8 mouse cellular contexts compared by ENCODE assay signal in the genomic region with DNA sequence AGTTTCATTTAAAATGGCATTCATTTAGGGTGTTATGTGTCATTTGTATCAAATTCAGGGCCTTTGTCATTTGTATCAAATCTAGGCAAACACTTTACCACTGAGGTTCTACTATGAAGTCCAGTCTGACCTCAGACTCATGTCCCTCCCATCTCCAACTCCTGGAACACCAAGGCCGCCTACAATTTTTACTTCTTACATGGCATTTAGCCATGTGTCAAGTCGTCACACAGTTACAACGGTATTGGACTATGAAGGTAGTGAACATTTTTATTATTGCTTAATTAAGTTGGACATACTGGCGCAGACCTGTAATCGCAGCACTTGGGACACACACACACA. TPM values are rescaled to one million over a fixed set of nuclear protein-coding genes. Genes with fewer than 3 reads are reported as not detected.
A peak's percentile ranks its signal among the peaks of the same experiment; 100 is the strongest.
DNase-seq lines count a peak whose midpoint lies in the region; ATAC-seq and TF ChIP-seq lines count a peak whose summit lies in the region.

No protein-coding gene starts in this region.

- peak overlapping the region; percentile 80 for H3K9ac ChIP-seq in heart, embryonic 15.5 days

- peaks cover 11% of the 10 kb centered on the region for H3K4me1 ChIP-seq in heart, embryonic 15.5 days (replicated peaks)
- peaks cover 20% of the 10 kb centered on the region for H3K4me1 ChIP-seq in G1E (ENCODE audit: insufficient read depth, low read depth, low read length)

- no peaks in the 10 kb centered on the region for H3K36me3 ChIP-seq in heart, embryonic 15.5 days
- H3K36me3 ChIP-seq in G1E (replicated peaks) (no peaks in the 10 kb centered on the region), macrophage (ENCODE audit: inconsistent target) (no peaks in the 10 kb centered on the region)

- peak overlapping the region; percentile 71 for H3K4me2 ChIP-seq in heart, embryonic 15.5 days

- TF ChIP-seq CTCF in G1E (IDR thresholded peaks at IDR 0.05; ENCODE audit: low read depth, low read length) = no peak

- ATAC-seq in heart, embryonic 15.5 days (replicated peaks; ENCODE audit: insufficient number of reproducible peaks, insufficient read depth, low FRiP score, low read depth) = no peak
- ATAC-seq in G1E (ENCODE audit: extremely low read depth, insufficient number of reproducible peaks, low FRiP score, poor library complexity, severe bottlenecking) = no peak
- ATAC-seq in granulocyte monocyte progenitor cell, adult 5-6 weeks (replicated peaks; ENCODE audit: poor library complexity, severe bottlenecking) = peak; percentile 6; the same call in 1 of the 2 replicates

- peak overlapping the region; percentile 73 for H3K4me3 ChIP-seq in heart, embryonic 15.5 days
- H3K4me3 ChIP-seq in G1E (ENCODE audit: low read depth, low read length) (peak overlapping the region; percentile 74), macrophage (ENCODE audit: inconsistent target) (peak overlapping the region; percentile 52)

- WGBS in heart, embryonic 15.5 days = 36% methylated on average over 5 of the region's 5 CpGs
- 37% methylated on average over 5 of the region's 5 CpGs for WGBS in macrophage (ENCODE audit: missing documents)

- H3K27me3 ChIP-seq in heart, embryonic 15.5 days = no peaks in the 10 kb centered on the region
- peaks cover 17% of the 10 kb centered on the region for H3K27me3 ChIP-seq in G1E (ENCODE audit: insufficient read depth, low read length)

- H3K79me2 ChIP-seq in macrophage (ENCODE audit: inconsistent target) = no peaks in the 10 kb centered on the region

- peak overlapping the region; percentile 100 for H3K27ac ChIP-seq in heart, embryonic 15.5 days
- H3K27ac ChIP-seq in macrophage = peak overlapping the region; percentile 88

- H3K9me3 ChIP-seq in heart, embryonic 15.5 days (replicated peaks) = no peaks in the 10 kb centered on the region
- H3K9me3 ChIP-seq in G1E (replicated peaks) = no peaks in the 10 kb centered on the region

- DNase-seq in heart, postnatal 4 days = no peak
- DNase-seq in G1E (ENCODE audit: low spot score) (no peak), MN1 (ENCODE audit: low spot score) (no peak)
- no peak for DNase-seq in gastrocnemius, adult 8-10 months (ENCODE audit: low spot score in 2 of 2)
- no peak for DNase-seq in layer of hippocampus, adult 18-20 months (ENCODE audit: low spot score in 2 of 2)

RNA-seq across cellular contexts. Expression of gene Stard10, which starts 6.9 kb away (rescaled TPM):
- polyA plus RNA-seq in heart, embryonic 15.5 days (2015; fragmentation: Nextera tagmentation; extraction: Ambion mirVana) = 25.0 and 32.9 TPM in 2 replicates
- 10 to 100 TPM; 45.6 to 53.6 TPM for total RNA-seq in heart, postnatal 4 days (2021)
- total RNA-seq in G1E (2014; fragmentation: Nextera tagmentation) = not detected in 2 replicates
- not detected in 2 replicates for total RNA-seq in G1E (2017)
- polyA plus RNA-seq in G1E (2012) = 0.05 and 0.25 TPM in 2 replicates
- 18.5 and 36.0 TPM in 2 replicates for total RNA-seq in granulocyte monocyte progenitor cell, adult 5-6 weeks (2014; fragmentation: Nextera tagmentation)
- 11.8 and 30.5 TPM in 2 replicates for total RNA-seq in granulocyte monocyte progenitor cell, adult 5-6 weeks (2017)
- total RNA-seq in macrophage (2018; cell fraction: chromatin; rRNA removed) = 1 to 10 TPM in 2 of 26 experiments, not detected in 24; 1.1 to 5.2 TPM
- total RNA-seq in macrophage (2018; cell fraction: cytosol; rRNA removed) = 1 to 10 TPM in 6 of 26 experiments, under 1 TPM in 19, not detected in 1; 0.20 to 1.4 (median 0.77) TPM
- 10 to 100 TPM in 1 of 26 experiments, 1 to 10 TPM in 5, under 1 TPM in 3, not detected in 17; 0.81 to 16.4 (median 1.1) TPM for total RNA-seq in macrophage (2018; cell fraction: nucleus; rRNA removed)
- polyA plus RNA-seq in macrophage (2018) = 0.68 to 0.99 TPM (median 0.88 TPM) in 3 replicates
- 10 to 100 TPM; 34.9 to 48.5 (median 43.7) TPM for total RNA-seq in gastrocnemius, adult 8-10 months (2022)
- 10 to 100 TPM; 26.2 to 29.7 TPM for total RNA-seq in layer of hippocampus, adult 18-20 months (2021)

RNA-seq across cellular contexts. Expression of gene Atg16l2, which starts 7.9 kb away (rescaled TPM):
- 28.1 and 30.5 TPM in 2 replicates for polyA plus RNA-seq in heart, embryonic 15.5 days (2015; fragmentation: Nextera tagmentation; extraction: Ambion mirVana)
- 10 to 100 TPM; 13.0 to 16.0 TPM for total RNA-seq in heart, postnatal 4 days (2021)
- 0.38 and 0.53 TPM in 2 replicates for total RNA-seq in G1E (2014; fragmentation: Nextera tagmentation)
- total RNA-seq in G1E (2017) = 1.9 and 4.6 TPM in 2 replicates
- polyA plus RNA-seq in G1E (2012) = 1.5 and 3.2 TPM in 2 replicates
- total RNA-seq in granulocyte monocyte progenitor cell, adult 5-6 weeks (2014; fragmentation: Nextera tagmentation) = 26.8 and 43.6 TPM in 2 replicates
- total RNA-seq in granulocyte monocyte progenitor cell, adult 5-6 weeks (2017) = 6.6 and 12.2 TPM in 2 replicates
- 100 to 1,000 TPM in 11 of 26 experiments, 10 to 100 TPM in 15; 38.9 to 249 (median 85.4) TPM for total RNA-seq in macrophage (2018; cell fraction: chromatin; rRNA removed)
- total RNA-seq in macrophage (2018; cell fraction: cytosol; rRNA removed) = 1 to 10 TPM; 2.0 to 9.2 (median 5.0) TPM
- 100 to 1,000 TPM in 1 of 26 experiments, 10 to 100 TPM in 25; 13.5 to 103 (median 42.4) TPM for total RNA-seq in macrophage (2018; cell fraction: nucleus; rRNA removed)
- polyA plus RNA-seq in macrophage (2018) = 4.0 to 14.2 TPM (median 6.1 TPM) in 3 replicates
- 1 to 10 TPM; 3.2 to 5.3 (median 4.3) TPM for total RNA-seq in gastrocnemius, adult 8-10 months (2022)
- 10 to 100 TPM; 39.4 to 39.6 TPM for total RNA-seq in layer of hippocampus, adult 18-20 months (2021)

RNA-seq across cellular contexts. Expression of gene Arap1, which starts 37.9 kb away (rescaled TPM):
- 23.5 and 38.4 TPM in 2 replicates for polyA plus RNA-seq in heart, embryonic 15.5 days (2015; fragmentation: Nextera tagmentation; extraction: Ambion mirVana)
- total RNA-seq in heart, postnatal 4 days (2021) = 10 to 100 TPM; 44.5 to 44.8 TPM
- total RNA-seq in G1E (2014; fragmentation: Nextera tagmentation) (39.7 and 67.6 TPM in 2 replicates), G1E (2017) (102 and 115 TPM in 2 replicates)
- polyA plus RNA-seq in G1E (2012) (55.1 and 62.0 TPM in 2 replicates), macrophage (2018) (195 to 293 TPM (median 225 TPM) in 3 replicates)
- 59.2 and 81.5 TPM in 2 replicates for total RNA-seq in granulocyte monocyte progenitor cell, adult 5-6 weeks (2014; fragmentation: Nextera tagmentation)
- total RNA-seq in granulocyte monocyte progenitor cell, adult 5-6 weeks (2017) = 27.4 and 64.6 TPM in 2 replicates
- total RNA-seq in macrophage (2018; cell fraction: chromatin; rRNA removed) = 1,000 to 10,000 TPM; 1,474 to 3,673 (median 2,470) TPM
- total RNA-seq in macrophage (2018; cell fraction: cytosol; rRNA removed) = 100 to 1,000 TPM; 324 to 594 (median 401) TPM
- 1,000 to 10,000 TPM in 21 of 26 experiments, 100 to 1,000 TPM in 5; 671 to 1,624 (median 1,183) TPM for total RNA-seq in macrophage (2018; cell fraction: nucleus; rRNA removed)
- 10 to 100 TPM; 16.1 to 18.5 (median 17.1) TPM for total RNA-seq in gastrocnemius, adult 8-10 months (2022)
- 10 to 100 TPM; 15.4 to 18.0 TPM for total RNA-seq in layer of hippocampus, adult 18-20 months (2021)

Comparison
In these comparisons a context has a peak if more than half of its experiments do, and no peak if none do; other contexts are left out.
1. RNA of gene Stard10, which starts 6.9 kb away (total RNA-seq): 45.6 to 53.6 TPM in heart, postnatal 4 days, 34.9 to 48.5 TPM in gastrocnemius, adult 8-10 months, 11.8 to 36.0 TPM in granulocyte monocyte progenitor cell, adult 5-6 weeks and 26.2 to 29.7 TPM in layer of hippocampus, adult 18-20 months; not detected in G1E; every median in the first group is over 10 times any median in the second.
2. Peak in every context shown above with its lines, with median percentiles within 50 percentile points of each other: H3K4me3 ChIP-seq.